Mouse (Mus musculus) erythroblast, embryonic 14.5 days (primary cell): ENCODE data around the gene Zbtb39.

Experiments
- GATA1 ChIP-seq: IDR thresholded peaks from 2 replicates; pipeline ENCODE4 v1.6.1; 2012; ENCODE audit warnings: low read length, inconsistent platforms, mixed read lengths
- TAL1 ChIP-seq: IDR thresholded peaks from 3 replicates; pipeline ENCODE4 v1.6.1; 2012; ENCODE audit warnings: low read length, inconsistent platforms, mixed read lengths

GRCm38 (mm10) chr10:127739083-127739660 lies at the start of gene Zbtb39:
- TF ChIP-seq GATA1 (no peak), TAL1 (no peak)
